Mouse (Mus musculus): ENCODE results near the gene Myocd. TPM values are rescaled to one million over a fixed set of nuclear protein-coding genes. Genes with fewer than 3 reads are reported as not detected.
A peak's percentile ranks its signal among the peaks of the same experiment; 100 is the strongest.

The Myocd gene
- total and polyA plus RNA-seq, 2 experiments from 2014 or later: 55.9 to 129 TPM

DNA sequence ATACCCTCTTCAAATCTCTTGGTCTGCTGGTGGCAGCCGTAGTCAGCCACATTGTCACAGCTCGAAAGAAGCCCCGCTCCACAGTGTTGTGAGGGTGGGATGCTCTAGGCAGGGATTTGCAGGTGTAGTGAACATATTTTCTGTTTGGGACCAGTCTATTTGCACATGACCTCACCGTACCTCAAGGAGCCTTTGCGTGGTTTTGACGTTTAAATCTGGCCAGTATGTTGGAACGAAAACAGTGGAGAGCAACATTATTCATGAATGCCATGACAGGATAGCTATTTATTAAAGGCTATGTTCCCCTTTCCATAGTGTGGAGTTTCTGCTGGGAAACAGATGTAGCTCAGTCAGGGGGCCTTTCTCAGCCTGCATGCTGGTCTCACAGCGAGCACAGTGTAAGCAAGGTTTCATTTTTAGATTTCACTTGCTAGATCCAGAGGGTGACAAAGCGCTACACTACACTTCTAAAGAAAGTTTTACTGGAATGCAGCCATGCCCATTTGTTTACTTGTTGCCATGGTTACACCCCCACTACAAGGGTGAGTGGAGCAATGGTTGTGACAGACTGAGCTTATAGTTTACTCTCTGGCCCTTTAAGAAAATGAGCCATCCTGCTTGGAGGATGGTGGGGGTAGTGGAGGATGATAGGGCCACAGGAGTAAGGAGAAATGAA lies 54.7 kb downstream of the Myocd start:
- Histone ChIP-seq H3K27me3 (ENCODE audit: control insufficient read depth, insufficient read depth, low read length) (no peaks in the 10 kb centered on the region), H3K4me1 (ENCODE audit: control insufficient read depth, insufficient read depth) (peaks cover 25% of the 10 kb centered on the region), H3K9ac (replicated peaks; ENCODE audit: low read depth, low read length) (no peak overlapping the region), H3K9me3 (replicated peaks; ENCODE audit: control insufficient read depth, low read length) (no peaks in the 10 kb centered on the region), H3K27ac (ENCODE audit: low read depth) (peak overlapping the region; percentile 78), H3K4me3 (ENCODE audit: low read depth, low read length) (no peak overlapping the region), H3K4me2 (ENCODE audit: low read depth, low read length) (no peak overlapping the region), H3K36me3 (replicated peaks; ENCODE audit: control insufficient read depth, insufficient read depth, low read length) (peaks cover 68% of the 10 kb centered on the region)
- ATAC-seq (ENCODE audit: insufficient read depth, low read depth) (peak; percentile 81), DNase-seq (ENCODE audit: low spot score) (peak; percentile 92)
- TF ChIP-seq EP300 (IDR thresholded peaks at IDR 0.05; ENCODE audit: low read depth) (0 out of 2 replicates have a peak, but pooled peaks have one; percentile 64), CTCF (IDR thresholded peaks at IDR 0.05; ENCODE audit: low read depth) (no peak)
- 54% methylated on average over 9 of the region's 9 CpGs for WGBS

DNA sequence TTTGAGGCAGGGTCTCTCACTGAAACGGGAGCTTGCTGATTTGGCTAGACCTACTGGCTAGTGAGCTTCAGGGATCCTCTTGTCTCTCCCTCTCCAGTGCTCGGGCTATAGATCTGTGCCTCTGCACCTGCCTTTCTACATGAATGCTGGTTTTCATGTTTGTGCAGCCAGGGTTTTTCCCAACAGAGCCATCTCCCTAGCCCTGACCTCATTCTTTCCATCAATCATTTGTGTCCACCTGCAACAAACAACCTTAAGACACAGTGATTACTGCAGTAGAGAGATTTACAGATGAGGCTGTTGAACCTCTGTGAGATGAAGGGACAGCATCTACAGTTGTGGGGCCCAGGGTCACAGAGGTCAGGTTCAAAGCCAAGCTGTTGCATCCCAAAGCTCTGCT lies 56.0 kb downstream of the Myocd start:
- Histone ChIP-seq H3K36me3 (replicated peaks; ENCODE audit: control insufficient read depth, insufficient read depth, low read length) (peaks cover 55% of the 10 kb centered on the region), H3K27me3 (ENCODE audit: control insufficient read depth, insufficient read depth, low read length) (no peaks in the 10 kb centered on the region), H3K4me1 (ENCODE audit: control insufficient read depth, insufficient read depth) (peaks cover 26% of the 10 kb centered on the region), H3K27ac (ENCODE audit: low read depth) (0 out of 2 replicates have a peak overlapping the region, but pooled peaks have one; percentile 8), H3K4me3 (ENCODE audit: low read depth, low read length) (no peak overlapping the region), H3K9me3 (replicated peaks; ENCODE audit: control insufficient read depth, low read length) (no peaks in the 10 kb centered on the region), H3K9ac (replicated peaks; ENCODE audit: low read depth, low read length) (no peak overlapping the region), H3K4me2 (ENCODE audit: low read depth, low read length) (no peak overlapping the region)
- TF ChIP-seq EP300 (IDR thresholded peaks at IDR 0.05; ENCODE audit: low read depth): no peak
- TF ChIP-seq CTCF (IDR thresholded peaks at IDR 0.05; ENCODE audit: low read depth): no peak
- ATAC-seq (ENCODE audit: insufficient read depth, low read depth) (no peak), DNase-seq (ENCODE audit: low spot score) (no peak)
- WGBS: 78% methylated on average over 2 of the region's 2 CpGs

DNA sequence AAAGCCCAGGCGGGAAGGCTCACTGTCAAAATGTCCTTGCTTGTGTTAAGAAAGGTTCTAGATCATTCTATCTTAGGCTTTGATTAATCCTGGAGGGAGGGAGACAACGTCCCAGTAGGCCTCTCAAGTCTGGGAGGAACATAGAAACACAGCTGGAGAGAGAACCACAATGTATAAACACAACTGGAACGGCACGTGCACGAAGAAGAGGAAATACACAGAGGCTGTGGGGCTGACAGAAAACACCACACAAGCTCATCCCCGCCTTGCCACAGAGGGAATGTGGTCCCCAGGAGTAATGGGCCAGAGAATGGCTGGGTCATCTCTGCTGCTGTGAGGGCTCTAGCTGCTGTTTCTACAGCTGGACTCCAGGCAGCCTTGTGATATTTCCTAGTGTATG lies 58.1 kb downstream of the Myocd start:
- peaks cover 36% of the 10 kb centered on the region for H3K36me3 ChIP-seq (replicated peaks; ENCODE audit: control insufficient read depth, insufficient read depth, low read length)
- H3K4me2 ChIP-seq (ENCODE audit: low read depth, low read length): no peak overlapping the region
- no peak for TF ChIP-seq EP300 (IDR thresholded peaks at IDR 0.05; ENCODE audit: low read depth)
- TF ChIP-seq CTCF (IDR thresholded peaks at IDR 0.05; ENCODE audit: low read depth): no peak
- ATAC-seq (ENCODE audit: insufficient read depth, low read depth) (no peak), DNase-seq (ENCODE audit: low spot score) (no peak)
- no peak overlapping the region for H3K4me3 ChIP-seq (ENCODE audit: low read depth, low read length)
- H3K27ac ChIP-seq (ENCODE audit: low read depth): peak overlapping the region; percentile 87
- no peaks in the 10 kb centered on the region for H3K9me3 ChIP-seq (replicated peaks; ENCODE audit: control insufficient read depth, low read length)
- H3K9ac ChIP-seq (replicated peaks; ENCODE audit: low read depth, low read length): no peak overlapping the region
- WGBS: 71% methylated on average over 6 of the region's 6 CpGs
- H3K27me3 ChIP-seq (ENCODE audit: control insufficient read depth, insufficient read depth, low read length): no peaks in the 10 kb centered on the region
- peaks cover 43% of the 10 kb centered on the region for H3K4me1 ChIP-seq (ENCODE audit: control insufficient read depth, insufficient read depth)

DNA sequence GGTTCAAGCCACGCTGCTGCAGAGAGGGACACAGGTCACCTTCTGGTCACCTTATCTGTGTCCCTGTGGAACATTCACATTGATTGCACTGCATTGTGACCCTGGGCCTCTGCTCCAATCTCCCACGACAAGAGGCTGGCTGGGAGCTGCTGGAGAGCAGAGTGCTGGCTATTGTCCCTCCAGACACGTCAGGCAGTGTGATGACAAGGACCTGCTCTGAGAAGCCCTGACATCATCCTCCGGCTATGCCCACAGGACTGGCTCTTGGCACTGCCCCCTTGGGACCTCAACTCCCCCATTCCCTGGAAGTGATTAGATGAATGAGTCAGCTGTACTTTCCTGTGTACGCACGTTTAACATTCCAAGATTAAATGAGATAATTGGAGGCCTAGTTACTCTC lies 60.3 kb downstream of the Myocd start:
- H3K4me1 ChIP-seq (ENCODE audit: control insufficient read depth, insufficient read depth): peaks cover 50% of the 10 kb centered on the region
- H3K9me3 ChIP-seq (replicated peaks; ENCODE audit: control insufficient read depth, low read length): no peaks in the 10 kb centered on the region
- H3K9ac ChIP-seq (replicated peaks; ENCODE audit: low read depth, low read length): 0 out of 2 replicates have a peak overlapping the region, but pooled peaks have one; percentile 11
- DNase-seq (ENCODE audit: low spot score) (peak; percentile 96), ATAC-seq (ENCODE audit: insufficient read depth, low read depth) (peak; percentile 93)
- TF ChIP-seq CTCF (IDR thresholded peaks at IDR 0.05; ENCODE audit: low read depth): no peak; the same call in 1 of the 2 replicates
- TF ChIP-seq EP300 (IDR thresholded peaks at IDR 0.05; ENCODE audit: low read depth): peak; percentile 99
- WGBS: 6% methylated on average over 6 of the region's 6 CpGs
- H3K4me2 ChIP-seq (ENCODE audit: low read depth, low read length): no peak overlapping the region
- H3K4me3 ChIP-seq (ENCODE audit: low read depth, low read length): no peak overlapping the region
- peak overlapping the region; percentile 94 for H3K27ac ChIP-seq (ENCODE audit: low read depth)
- H3K36me3 ChIP-seq (replicated peaks; ENCODE audit: control insufficient read depth, insufficient read depth, low read length): peaks cover 24% of the 10 kb centered on the region; the same call in 1 of the 2 replicates
- no peaks in the 10 kb centered on the region for H3K27me3 ChIP-seq (ENCODE audit: control insufficient read depth, insufficient read depth, low read length)

DNA sequence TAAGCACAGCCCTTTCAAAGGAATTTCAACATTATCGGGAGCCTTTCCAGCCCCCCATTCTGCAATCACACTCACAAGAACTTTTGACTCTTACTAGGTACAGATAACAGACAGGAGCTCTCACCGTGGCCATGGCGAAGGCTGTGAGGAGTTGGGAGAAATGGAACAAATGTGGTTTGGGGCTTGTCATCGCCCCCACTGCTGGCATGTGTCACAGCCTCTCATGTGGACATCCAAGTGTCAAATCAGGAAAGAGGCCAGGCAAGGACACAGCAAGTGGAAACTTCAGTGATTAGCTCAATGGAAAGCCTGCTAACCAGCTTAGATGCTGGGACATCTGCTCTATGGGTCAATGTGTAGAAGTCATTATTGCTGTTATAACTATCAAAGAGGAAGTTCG lies 64.5 kb downstream of the Myocd start:
- TF ChIP-seq CTCF (IDR thresholded peaks at IDR 0.05; ENCODE audit: low read depth): no peak
- peak; percentile 99 for TF ChIP-seq EP300 (IDR thresholded peaks at IDR 0.05; ENCODE audit: low read depth)
- H3K4me1 ChIP-seq (ENCODE audit: control insufficient read depth, insufficient read depth): peaks cover 43% of the 10 kb centered on the region
- no peak overlapping the region for H3K4me2 ChIP-seq (ENCODE audit: low read depth, low read length)
- H3K9ac ChIP-seq (replicated peaks; ENCODE audit: low read depth, low read length): no peak overlapping the region
- H3K27ac ChIP-seq (ENCODE audit: low read depth): peak overlapping the region; percentile 94
- no peaks in the 10 kb centered on the region for H3K9me3 ChIP-seq (replicated peaks; ENCODE audit: control insufficient read depth, low read length)
- H3K27me3 ChIP-seq (ENCODE audit: control insufficient read depth, insufficient read depth, low read length): no peaks in the 10 kb centered on the region
- peak; percentile 95 for DNase-seq (ENCODE audit: low spot score)
- peaks cover 32% of the 10 kb centered on the region for H3K36me3 ChIP-seq (replicated peaks; ENCODE audit: control insufficient read depth, insufficient read depth, low read length)
- H3K4me3 ChIP-seq (ENCODE audit: low read depth, low read length): no peak overlapping the region
- 15% methylated on average over 5 of the region's 5 CpGs for WGBS
- ATAC-seq (ENCODE audit: insufficient read depth, low read depth): peak; percentile 72
